Mouse (Mus musculus): ENCODE measurements around the gene Osbpl7. TPM values are rescaled to one million over a fixed set of nuclear protein-coding genes. Genes with fewer than 3 reads are reported as not detected.

Osbpl7 gene
- 23.7 and 28.9 TPM in 2 replicates for polyA plus RNA-seq (2012)

DNA sequence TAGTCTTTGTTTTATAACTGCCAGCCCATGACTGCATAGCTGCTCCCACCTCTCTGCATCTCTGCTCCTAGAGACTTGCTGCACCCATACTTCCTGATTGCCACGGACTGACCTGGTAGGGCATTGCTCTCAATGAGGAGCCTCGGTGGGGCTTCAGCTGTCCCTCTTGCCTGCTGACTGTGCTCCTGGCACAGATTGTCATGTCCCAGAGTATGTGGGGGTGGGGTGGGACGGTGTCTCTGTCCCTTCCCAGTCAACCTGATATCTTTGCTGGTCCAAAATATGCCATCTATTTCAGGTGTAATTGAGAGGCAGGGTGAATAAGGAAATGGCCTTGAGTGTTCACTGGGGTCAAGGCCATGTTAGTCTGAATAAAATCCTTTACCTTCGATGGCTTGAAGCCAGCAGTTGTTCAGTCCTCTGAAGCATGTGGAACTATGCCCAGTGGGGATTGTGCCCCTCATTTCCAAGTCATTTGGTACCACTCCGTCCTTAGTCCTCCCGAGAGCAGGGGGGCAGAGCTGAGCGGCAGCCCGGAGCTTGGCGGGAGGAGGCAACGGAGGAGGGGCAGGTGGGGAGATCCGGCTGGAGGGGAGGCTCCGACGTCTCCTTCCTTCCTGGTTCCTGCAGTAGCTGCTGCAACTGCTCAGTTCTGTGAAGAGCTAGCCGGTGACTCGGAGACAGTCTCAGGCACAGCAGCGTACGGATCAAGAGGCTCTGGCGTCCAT is at the start of gene Osbpl7:
Osbpl7 (plus strand) TSS at position 413 of the 728 bp plus-strand sequence.
- no peak for TF ChIP-seq GATA1 (IDR thresholded peaks at IDR 0.05; ENCODE audit: low read length)

DNA sequence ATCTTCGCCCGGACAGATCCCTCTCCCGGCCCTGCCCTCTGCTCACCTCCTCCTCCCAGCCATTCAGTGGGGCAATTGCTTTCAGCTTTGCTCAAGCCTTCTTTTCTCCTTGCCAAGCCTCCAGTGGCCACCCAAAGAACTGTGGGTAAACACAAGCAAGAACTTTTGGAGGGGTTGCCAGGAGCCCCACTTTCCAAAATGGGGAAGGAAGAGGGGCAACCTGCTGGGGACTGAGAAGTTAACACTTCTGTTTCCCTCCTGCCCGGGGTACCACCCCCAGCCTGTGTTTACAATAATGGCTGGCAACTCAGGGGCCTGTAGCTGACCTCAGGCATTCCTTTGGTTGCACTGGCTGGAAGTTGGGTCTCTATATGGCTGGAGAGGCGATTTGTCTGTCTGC is 47.3 kb upstream of the Osbpl7 start:
- TF ChIP-seq GATA1 (IDR thresholded peaks at IDR 0.05; ENCODE audit: low read length), result no peak

DNA sequence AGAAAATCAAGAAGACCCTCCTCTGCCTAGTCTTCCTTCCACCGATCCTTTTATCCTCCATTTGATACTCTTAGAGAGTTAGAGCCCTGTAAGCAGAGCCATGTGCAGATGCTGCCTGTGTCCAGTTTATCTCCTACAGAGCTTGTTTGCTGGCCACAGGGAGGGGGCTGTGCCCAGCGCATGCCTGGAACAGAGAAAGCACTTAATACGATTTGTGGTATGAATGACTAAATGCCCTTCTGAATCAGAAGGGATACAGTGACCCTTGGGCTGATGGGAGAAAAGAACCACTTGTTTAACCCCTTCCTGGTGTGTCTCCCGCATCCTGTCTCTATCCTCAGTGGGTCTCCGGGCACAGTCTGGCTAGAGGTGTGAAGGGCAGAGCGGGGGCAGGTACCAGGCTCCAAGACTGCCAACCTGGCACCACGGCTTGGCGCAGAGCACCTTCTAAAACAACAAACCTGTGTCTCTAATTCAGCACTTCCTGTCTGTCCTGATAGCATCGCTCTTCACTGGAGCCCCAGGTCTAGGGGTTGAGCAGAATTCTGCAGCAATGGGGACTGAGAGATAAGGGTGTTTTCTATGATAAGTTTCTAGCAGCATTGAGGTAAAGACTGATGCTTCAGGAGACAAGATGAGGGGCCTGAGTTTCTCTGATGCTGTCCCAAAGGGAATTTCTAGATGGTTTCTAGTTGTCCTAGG is 43.2 kb upstream of the Osbpl7 start:
- TF ChIP-seq GATA1 (IDR thresholded peaks at IDR 0.05; ENCODE audit: low read length), result no peak

DNA sequence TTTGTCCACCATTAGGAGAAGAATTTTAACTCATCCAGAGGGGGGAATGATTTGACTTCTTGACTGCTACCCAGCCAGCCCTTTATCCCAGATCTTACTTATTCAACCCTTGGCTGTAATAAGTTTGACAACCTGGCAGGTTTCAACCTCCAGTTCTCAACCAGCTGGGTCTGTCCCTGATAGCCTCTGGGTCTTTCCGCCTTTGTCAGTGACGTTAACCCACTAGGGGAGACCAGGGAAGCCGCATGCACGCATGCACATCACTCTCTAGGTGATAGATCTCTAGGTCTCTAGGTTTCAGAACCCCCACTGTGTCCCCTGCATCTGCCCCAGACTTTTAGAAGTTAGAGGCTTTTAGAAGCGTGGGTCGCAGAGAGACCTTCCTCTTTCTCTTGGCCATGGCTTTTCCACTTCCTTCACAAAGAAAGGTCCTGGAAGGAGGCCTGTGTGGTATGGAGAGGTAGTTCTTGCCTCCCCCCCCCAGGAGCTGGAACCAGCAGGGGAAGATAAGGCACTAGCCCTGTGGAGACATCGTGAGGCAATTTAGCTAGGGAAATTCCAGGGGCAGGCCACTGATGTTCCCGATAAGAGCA is 41.1 kb upstream of the Osbpl7 start:
- TF ChIP-seq GATA1 (IDR thresholded peaks at IDR 0.05; ENCODE audit: low read length), result no peak

DNA sequence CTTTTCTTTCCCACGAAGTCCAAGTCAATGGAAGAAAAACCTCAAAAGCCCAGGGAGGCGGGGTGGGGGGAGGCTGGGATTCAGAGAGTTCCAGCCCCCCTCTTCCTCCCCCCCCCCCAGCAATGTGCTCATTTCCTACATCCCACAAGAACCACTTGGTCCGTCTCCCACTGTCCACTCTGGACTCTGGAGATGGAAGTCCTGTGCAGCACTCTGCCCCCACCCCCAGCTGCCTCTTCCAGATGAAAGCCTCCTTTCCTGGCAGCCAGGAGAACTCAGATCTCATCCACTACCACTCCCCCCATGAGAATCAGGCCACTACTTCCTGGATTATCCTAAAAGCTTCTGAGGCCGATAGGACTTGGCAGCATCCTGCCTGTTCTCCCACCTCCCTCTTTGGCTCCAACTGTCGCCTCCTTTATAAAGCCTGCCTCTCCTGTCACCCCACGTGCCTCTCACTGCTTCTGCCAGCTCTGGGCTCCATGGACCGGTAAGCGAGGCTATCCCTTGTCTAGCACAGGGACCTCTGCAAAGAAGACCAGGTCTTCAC is 37.2 kb upstream of the Osbpl7 start, which contains the start of gene Sp6:
Sp6 (plus strand) TSS at position 274 of the 550 bp plus-strand sequence.
- no peak for TF ChIP-seq GATA1 (IDR thresholded peaks at IDR 0.05; ENCODE audit: low read length)

DNA sequence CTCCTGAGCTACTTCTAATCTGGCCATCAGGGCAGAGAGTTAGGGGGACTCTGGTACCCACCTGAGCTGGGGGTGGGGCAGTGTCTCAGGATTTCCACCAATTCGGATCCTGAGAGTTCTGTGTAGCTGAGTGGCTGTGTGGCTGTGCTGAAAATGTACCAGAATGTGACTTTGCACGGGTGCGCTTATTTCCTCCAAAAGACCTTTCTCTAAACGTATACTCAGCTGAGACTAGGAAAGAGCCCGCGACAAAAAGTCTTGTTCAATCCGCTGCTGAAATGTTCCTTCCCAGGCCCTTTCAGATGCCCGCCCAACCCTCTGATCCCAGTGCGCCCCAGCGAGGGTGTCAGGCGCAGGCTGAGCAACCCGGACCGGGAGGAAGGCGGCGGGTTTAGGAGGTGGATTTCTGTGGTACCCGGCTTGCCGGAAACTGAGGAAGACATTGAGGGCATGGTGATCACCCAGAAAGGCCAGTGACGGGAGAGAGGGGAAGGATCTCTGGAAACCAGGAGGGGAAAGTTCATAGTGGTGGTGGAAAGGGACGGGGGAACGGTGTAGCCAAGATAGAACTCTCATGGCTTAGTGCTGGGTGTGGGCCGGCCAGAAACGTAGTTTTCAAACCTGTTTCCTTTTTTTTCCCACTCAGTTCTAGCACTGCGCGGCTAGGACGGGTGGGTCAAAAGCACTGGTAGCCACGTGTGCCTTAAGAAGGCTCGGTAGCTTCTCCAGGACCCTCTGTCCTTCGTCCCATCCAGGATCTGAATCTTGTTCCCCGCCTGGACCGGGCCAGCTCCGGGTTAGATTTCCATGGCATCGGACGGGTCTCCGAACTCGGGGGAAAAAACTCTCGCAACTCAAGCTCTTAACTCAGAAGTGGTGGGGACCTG is 32.5 kb upstream of the Osbpl7 start:
- no peak for TF ChIP-seq GATA1 (IDR thresholded peaks at IDR 0.05; ENCODE audit: low read length)

DNA sequence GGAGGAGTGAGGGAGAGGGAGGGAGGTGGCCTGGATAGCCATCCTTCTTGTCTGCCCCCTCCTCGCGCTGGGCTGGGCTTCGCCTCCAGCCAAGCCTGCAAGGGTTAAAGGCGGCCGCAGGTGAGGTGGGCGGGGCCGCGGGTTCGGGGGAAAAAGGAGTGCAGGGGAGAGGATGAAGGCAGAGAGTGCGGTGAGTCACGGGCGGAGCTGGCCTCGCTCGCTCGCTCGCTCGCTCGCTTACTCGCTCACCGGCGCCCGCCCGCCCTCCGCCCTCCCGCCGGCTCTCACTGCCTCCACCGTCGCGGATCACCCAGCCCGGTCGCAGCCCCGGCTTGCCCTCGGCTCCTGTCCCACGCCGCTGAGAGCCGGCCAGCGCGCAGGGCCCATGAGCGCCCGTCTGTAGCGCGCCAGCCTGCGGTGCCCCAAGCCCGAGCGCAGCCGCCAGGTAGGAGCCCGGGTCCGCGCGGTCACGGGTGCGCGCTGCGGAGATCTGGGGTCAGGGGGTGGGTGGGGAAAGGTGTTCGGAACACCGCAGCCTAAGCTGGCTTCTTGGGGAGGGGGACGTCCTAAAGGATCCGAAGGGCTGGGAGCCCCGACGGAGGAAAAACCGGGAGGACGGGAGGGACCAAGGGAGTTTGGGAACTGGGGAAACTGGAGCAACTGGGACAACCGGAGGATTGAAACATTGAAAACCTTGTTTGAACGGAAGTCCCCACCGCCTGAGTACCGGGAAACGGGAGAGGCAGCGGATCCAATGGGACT is 31.7 kb upstream of the Osbpl7 start:
- TF ChIP-seq GATA1 (IDR thresholded peaks at IDR 0.05; ENCODE audit: low read length), result no peak

DNA sequence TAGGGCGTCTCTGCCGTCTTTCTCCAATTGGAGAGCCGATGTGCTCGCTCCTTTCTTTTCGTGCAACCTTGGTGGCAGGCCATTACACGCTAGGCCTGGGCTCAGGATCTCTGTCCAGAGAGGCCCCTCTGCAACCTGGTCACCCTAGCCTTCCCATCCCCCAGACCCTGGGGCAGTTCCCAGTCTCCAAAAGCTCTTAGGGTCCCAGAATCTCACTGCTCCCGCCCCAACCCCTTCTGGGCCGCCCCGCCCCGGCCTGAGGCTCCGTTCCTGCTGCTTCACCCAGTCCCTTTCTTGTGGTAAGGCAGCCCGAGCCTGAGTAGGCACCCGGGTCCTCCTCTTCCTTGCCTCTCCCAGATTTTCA is 31.1 kb upstream of the Osbpl7 start:
- no peak for TF ChIP-seq GATA1 (IDR thresholded peaks at IDR 0.05; ENCODE audit: low read length)

DNA sequence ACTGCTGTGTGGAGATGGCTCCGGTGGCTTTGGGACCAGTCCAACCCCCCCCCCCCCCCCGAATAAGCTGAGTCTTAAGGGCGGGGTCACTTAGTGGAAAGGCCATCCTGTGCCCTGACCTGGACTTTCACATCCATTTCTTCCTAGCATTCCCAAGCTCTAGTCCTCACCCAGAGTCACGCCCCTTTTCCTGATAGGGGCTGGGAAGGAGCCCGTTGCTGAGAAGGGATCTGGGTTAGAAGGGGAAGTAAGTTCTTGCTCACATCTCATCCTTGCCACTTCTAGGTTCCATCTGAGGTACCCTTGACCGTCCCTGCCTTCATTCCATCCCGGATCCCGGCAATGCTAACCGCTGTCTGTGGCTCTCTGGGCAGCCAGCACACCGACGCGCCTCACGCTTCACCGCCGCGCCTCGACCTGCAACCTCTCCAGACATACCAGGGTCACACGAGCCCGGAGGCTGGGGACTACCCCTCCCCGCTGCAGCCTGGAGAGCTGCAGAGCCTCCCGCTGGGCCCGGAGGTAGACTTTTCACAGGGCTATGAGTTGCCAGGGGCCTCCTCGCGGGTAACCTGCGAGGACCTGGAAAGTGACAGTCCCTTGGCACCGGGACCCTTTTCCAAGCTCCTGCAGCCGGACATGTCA is 29.2 kb upstream of the Osbpl7 start:
- no peak for TF ChIP-seq GATA1 (IDR thresholded peaks at IDR 0.05; ENCODE audit: low read length)

DNA sequence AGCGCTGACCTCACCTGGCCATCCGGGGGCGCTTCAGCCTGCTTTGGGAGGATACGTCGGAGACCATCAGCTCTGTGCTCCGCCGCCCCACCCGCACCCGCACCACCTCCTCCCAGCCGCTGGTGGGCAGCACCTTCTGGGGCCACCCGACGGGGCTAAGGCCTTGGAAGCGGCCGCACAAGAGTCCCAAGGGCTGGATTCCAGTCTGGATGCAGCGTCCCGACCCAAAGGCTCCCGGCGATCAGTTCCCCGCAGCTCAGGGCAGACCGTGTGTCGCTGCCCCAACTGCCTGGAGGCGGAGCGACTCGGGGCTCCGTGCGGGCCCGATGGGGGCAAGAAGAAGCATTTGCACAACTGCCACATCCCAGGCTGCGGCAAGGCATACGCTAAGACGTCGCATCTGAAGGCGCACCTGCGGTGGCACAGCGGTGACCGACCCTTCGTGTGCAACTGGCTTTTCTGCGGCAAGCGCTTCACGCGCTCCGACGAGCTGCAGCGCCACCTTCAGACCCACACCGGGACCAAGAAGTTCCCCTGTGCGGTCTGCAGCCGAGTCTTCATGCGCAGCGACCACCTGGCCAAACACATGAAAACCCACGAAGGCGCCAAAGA is 28.4 kb upstream of the Osbpl7 start:
- no peak for TF ChIP-seq GATA1 (IDR thresholded peaks at IDR 0.05; ENCODE audit: low read length)

DNA sequence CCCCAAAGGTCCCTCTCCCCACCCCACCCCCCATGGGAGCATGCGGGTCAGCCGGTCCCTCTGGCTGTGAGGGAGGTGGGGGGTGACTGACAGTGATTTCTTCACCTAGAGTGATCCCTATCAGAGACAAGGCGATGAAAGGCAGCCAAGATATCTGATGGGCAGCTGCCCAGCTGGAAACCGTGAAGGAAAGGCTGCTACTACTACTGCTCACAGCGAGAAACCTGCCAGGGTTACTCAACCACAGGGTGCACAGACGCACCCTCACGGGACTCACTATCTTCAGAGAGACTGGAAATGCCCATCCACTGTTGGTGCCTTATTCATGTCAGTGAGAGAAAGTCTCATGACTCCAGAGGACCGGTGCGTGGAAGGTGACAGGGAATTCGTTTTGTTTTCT is 25.5 kb upstream of the Osbpl7 start:
- TF ChIP-seq GATA1 (IDR thresholded peaks at IDR 0.05; ENCODE audit: low read length), result no peak

DNA sequence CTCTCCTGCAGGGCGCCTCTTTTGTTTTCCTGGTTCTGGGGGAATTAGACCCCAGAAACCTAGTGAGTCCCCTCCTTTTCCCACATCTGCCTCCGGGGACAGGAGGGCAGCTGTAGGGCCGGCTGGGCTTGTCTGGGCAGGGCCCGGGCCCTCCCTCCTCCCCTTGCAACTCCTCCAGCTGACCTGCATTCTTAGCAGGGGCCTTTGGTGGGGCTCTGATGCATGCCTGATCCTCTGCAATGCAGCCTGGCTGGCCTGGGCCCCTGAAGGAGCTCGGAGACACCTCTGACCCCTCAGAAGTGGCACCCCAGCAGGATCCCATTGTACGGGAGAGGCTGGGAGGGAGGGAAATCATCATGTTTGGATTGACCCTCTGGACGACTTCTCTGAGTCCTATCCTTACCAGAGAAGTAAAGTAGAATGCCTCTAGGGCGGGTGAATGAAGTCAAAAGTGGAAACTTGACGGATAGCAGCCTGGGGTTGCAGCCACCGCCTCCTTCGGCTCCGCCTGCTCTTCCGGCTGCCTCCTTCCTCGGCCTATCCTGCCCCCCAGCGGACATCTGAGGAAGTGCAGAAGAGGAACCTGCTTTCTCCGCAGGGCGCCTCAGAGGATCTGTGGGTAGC is 24.6 kb upstream of the Osbpl7 start:
- no peak for TF ChIP-seq GATA1 (IDR thresholded peaks at IDR 0.05; ENCODE audit: low read length)

DNA sequence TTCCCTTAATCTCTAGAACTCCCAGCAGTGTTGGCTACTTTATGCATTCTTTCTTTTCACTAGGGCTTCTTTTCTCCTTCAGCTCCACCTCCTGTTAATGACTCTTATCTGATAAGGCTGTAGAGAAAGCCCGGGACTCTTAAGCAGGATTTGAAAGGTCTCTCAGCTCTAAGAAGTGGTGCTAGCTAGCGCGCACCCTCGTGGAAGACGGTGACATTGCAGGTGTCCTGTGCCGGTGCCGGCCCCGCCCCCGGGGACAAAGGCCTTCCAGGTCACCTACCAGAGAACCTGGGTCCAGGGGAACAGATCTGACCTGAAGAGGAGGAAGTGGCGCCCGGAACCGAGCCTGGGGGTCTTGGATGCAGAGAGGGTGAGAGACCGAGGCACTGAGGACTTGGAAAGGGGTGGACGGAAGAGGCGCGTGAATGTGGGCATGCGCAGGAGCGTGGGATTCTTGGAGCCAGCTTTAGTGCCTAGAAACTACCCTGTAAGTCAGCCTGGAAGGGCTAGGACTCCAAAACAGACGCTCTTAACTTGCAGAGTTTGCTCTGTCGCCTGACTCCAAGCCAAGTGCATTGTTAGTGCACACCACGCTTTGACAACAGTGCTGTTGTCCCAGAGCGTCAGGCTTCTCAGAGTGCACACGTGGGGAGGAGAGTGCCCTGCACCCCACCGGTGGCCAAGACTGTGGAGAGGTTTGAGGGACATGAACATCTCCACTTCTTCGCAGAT is 20.6 kb upstream of the Osbpl7 start, which contains the start of gene Scrn2:
Scrn2 (plus strand) TSS at position 253 of the 732 bp plus-strand sequence.
- TF ChIP-seq GATA1 (IDR thresholded peaks at IDR 0.05; ENCODE audit: low read length), result peak; percentile 30
